ENCODE assay signal across 8 mouse cellular contexts in genomic region chr1:62964291-62964690, GRCm38 (mm10).
A peak's percentile ranks its signal among the peaks of the same experiment; 100 is the strongest.
DNase-seq lines count a peak whose midpoint lies in the region; ATAC-seq lines count a peak whose summit lies in the region.

No protein-coding gene starts in this region.

- no peak overlapping the region for H3K9ac ChIP-seq in hindbrain, embryonic 16.5 days (ENCODE audit: low read depth, low read length)
- no peak overlapping the region for H3K9ac ChIP-seq in midbrain, embryonic 11.5 days (ENCODE audit: low read length)
- H3K9ac ChIP-seq in stomach, embryonic 15.5 days: no peak overlapping the region

- peak; percentile 65 for DNase-seq in R1 (ENCODE audit: low read depth, low spot score)
- peak; percentile 82 to 84 for DNase-seq in cerebellum, postnatal 10 days
- DNase-seq in frontal cortex, postnatal 25 days (ENCODE audit: low spot score in 2 of 2): peak; percentile 45 to 47
- DNase-seq in left cerebral cortex, adult 18-20 months (ENCODE audit: low spot score in 2 of 2): peak; percentile 52 to 62
- peak; percentile 91 for DNase-seq in midbrain, embryonic 11.5 days (ENCODE audit: low spot score, missing footprints)
- DNase-seq in spleen, adult 12 weeks (ENCODE audit: low spot score): no peak

- WGBS in hindbrain, embryonic 16.5 days: 20% methylated on average over 6 of the region's 6 CpGs
- 17% methylated on average over 6 of the region's 6 CpGs for WGBS in midbrain, embryonic 11.5 days
- WGBS in stomach, embryonic 15.5 days: 18% methylated on average over 6 of the region's 6 CpGs

- no peaks in the 10 kb centered on the region for H3K4me1 ChIP-seq in hindbrain, embryonic 16.5 days (ENCODE audit: control insufficient read depth, insufficient read depth, low read depth, low read length)
- H3K4me1 ChIP-seq in midbrain, embryonic 11.5 days (ENCODE audit: control insufficient read depth, insufficient read depth, low read length): no peaks in the 10 kb centered on the region
- H3K4me1 ChIP-seq in stomach, embryonic 15.5 days: 0 out of 2 replicates have a peak, but pooled peaks cover 2% of the 10 kb centered on the region

- no peaks in the 10 kb centered on the region for H3K9me3 ChIP-seq in hindbrain, embryonic 16.5 days (ENCODE audit: control insufficient read depth, low read length)
- no peaks in the 10 kb centered on the region for H3K9me3 ChIP-seq in midbrain, embryonic 11.5 days (ENCODE audit: control insufficient read depth, low read length)
- no peaks in the 10 kb centered on the region for H3K9me3 ChIP-seq in stomach, embryonic 15.5 days

- H3K4me2 ChIP-seq in hindbrain, embryonic 16.5 days (ENCODE audit: low read length): no peak overlapping the region
- no peak overlapping the region for H3K4me2 ChIP-seq in midbrain, embryonic 11.5 days
- no peak overlapping the region for H3K4me2 ChIP-seq in stomach, embryonic 15.5 days

- no peak overlapping the region for H3K4me3 ChIP-seq in hindbrain, embryonic 16.5 days (ENCODE audit: low read length)
- no peak overlapping the region for H3K4me3 ChIP-seq in midbrain, embryonic 11.5 days (ENCODE audit: low read depth, low read length)
- H3K4me3 ChIP-seq in stomach, embryonic 15.5 days (replicated peaks): no peak overlapping the region

- no peak overlapping the region for H3K27ac ChIP-seq in hindbrain, embryonic 16.5 days (ENCODE audit: low read depth, low read length)
- no peak overlapping the region for H3K27ac ChIP-seq in midbrain, embryonic 11.5 days (ENCODE audit: low read depth, low read length)
- no peak overlapping the region for H3K27ac ChIP-seq in stomach, embryonic 15.5 days

- H3K27me3 ChIP-seq in hindbrain, embryonic 16.5 days (replicated peaks; ENCODE audit: control insufficient read depth, insufficient read depth, low read length): no peaks in the 10 kb centered on the region
- no peaks in the 10 kb centered on the region for H3K27me3 ChIP-seq in midbrain, embryonic 11.5 days (ENCODE audit: control insufficient read depth, insufficient read depth, low read length)
- no peaks in the 10 kb centered on the region for H3K27me3 ChIP-seq in stomach, embryonic 15.5 days (replicated peaks)

- no peaks in the 10 kb centered on the region for H3K36me3 ChIP-seq in hindbrain, embryonic 16.5 days (ENCODE audit: control insufficient read depth, insufficient read depth, low read length)
- no peaks in the 10 kb centered on the region for H3K36me3 ChIP-seq in midbrain, embryonic 11.5 days (ENCODE audit: control insufficient read depth, insufficient read depth, low read length)
- no peaks in the 10 kb centered on the region for H3K36me3 ChIP-seq in stomach, embryonic 15.5 days

- ATAC-seq in hindbrain, embryonic 16.5 days: peak; percentile 93
- ATAC-seq in midbrain, embryonic 11.5 days (ENCODE audit: low FRiP score): peak; percentile 86
- peak; percentile 73; the same call in 1 of the 2 replicates for ATAC-seq in stomach, embryonic 15.5 days (ENCODE audit: insufficient read depth, low FRiP score, low read depth)
